Mouse (Mus musculus): ENCODE measurements around the gene Tmem44. TPM values are rescaled to one million over a fixed set of nuclear protein-coding genes. Genes with fewer than 3 reads are reported as not detected.

Tmem44 gene
- polyA plus RNA-seq, 1 experiment, result 1.1 TPM

GRCm38 (mm10) chr16:30576392-30576791 is 25.8 kb upstream of the Tmem44 start:
- Histone ChIP-seq H3ac (ENCODE audit: control insufficient read depth, insufficient read length, low read depth) (no peak overlapping the region), H3K4me3 (ENCODE audit: insufficient read depth, poor library complexity, severe bottlenecking) (no peak overlapping the region), H3K36me3 (ENCODE audit: control insufficient read depth, insufficient read depth) (peaks cover 94% of the 10 kb centered on the region), H3K27me3 (ENCODE audit: control insufficient read depth, insufficient read depth, insufficient read length) (no peaks in the 10 kb centered on the region), H3K79me2 (ENCODE audit: control insufficient read depth, insufficient read depth) (no peaks in the 10 kb centered on the region), H3K79me3 (ENCODE audit: low read depth) (no peaks in the 10 kb centered on the region)
- TF ChIP-seq MYOD1 (IDR thresholded peaks at IDR 0.05; ENCODE audit: control insufficient read depth, insufficient read length, low read depth) (no peak), FOSL1 (IDR thresholded peaks at IDR 0.05; ENCODE audit: insufficient read depth, low read length, poor library complexity, severe bottlenecking) (no peak), MAX (IDR thresholded peaks at IDR 0.05) (no peak), CEBPB (IDR thresholded peaks at IDR 0.05; ENCODE audit: low read depth) (no peak), CTCF (IDR thresholded peaks at IDR 0.05; ENCODE audit: control insufficient read depth, insufficient read depth, insufficient read length) (no peak), MYOG (IDR thresholded peaks at IDR 0.05; ENCODE audit: control insufficient read depth, extremely low read depth, insufficient read length) (no peak), USF1 (IDR thresholded peaks at IDR 0.05; ENCODE audit: low read depth) (no peak)

DNA sequence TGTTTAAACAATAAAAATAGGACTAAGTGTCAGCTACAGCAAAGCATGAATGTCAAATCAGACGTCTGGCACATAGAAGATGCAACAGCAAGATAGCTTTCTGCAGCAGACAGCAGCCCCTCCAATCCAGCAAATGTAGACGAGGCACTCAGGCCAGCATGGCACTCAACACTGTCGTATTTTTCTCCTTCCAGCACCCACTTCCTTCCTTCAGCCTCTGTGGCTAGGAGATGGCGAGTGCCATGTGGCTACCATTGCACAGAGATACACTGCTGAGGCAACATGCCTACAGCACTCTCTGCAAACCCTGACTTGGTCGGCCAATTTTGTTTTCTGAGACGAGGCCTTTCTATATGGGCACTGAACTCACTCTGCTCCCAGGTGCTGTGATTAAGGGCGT is 25.2 kb upstream of the Tmem44 start:
- peaks cover 94% of the 10 kb centered on the region for H3K36me3 ChIP-seq (ENCODE audit: control insufficient read depth, insufficient read depth)
- no peaks in the 10 kb centered on the region for H3K79me3 ChIP-seq (ENCODE audit: low read depth)
- H3ac ChIP-seq (ENCODE audit: control insufficient read depth, insufficient read length, low read depth), result no peak overlapping the region
- H3K79me2 ChIP-seq (ENCODE audit: control insufficient read depth, insufficient read depth), result no peaks in the 10 kb centered on the region
- TF ChIP-seq CEBPB (IDR thresholded peaks at IDR 0.05; ENCODE audit: low read depth) (no peak), CTCF (IDR thresholded peaks at IDR 0.05; ENCODE audit: control insufficient read depth, insufficient read depth, insufficient read length) (no peak), MAX (IDR thresholded peaks at IDR 0.05) (no peak), MYOD1 (IDR thresholded peaks at IDR 0.05; ENCODE audit: control insufficient read depth, insufficient read length, low read depth) (no peak), USF1 (IDR thresholded peaks at IDR 0.05; ENCODE audit: low read depth) (no peak), MYOG (IDR thresholded peaks at IDR 0.05; ENCODE audit: control insufficient read depth, extremely low read depth, insufficient read length) (no peak), FOSL1 (IDR thresholded peaks at IDR 0.05; ENCODE audit: insufficient read depth, low read length, poor library complexity, severe bottlenecking) (no peak)
- no peaks in the 10 kb centered on the region for H3K27me3 ChIP-seq (ENCODE audit: control insufficient read depth, insufficient read depth, insufficient read length)
- no peak overlapping the region for H3K4me3 ChIP-seq (ENCODE audit: insufficient read depth, poor library complexity, severe bottlenecking)

GRCm38 (mm10) chr16:30572239-30572638 is 21.6 kb upstream of the Tmem44 start:
- Histone ChIP-seq H3K36me3 (ENCODE audit: control insufficient read depth, insufficient read depth) (peaks cover 93% of the 10 kb centered on the region), H3K4me3 (ENCODE audit: insufficient read depth, poor library complexity, severe bottlenecking) (no peak overlapping the region), H3K79me2 (ENCODE audit: control insufficient read depth, insufficient read depth) (no peaks in the 10 kb centered on the region), H3ac (ENCODE audit: control insufficient read depth, insufficient read length, low read depth) (no peak overlapping the region), H3K79me3 (ENCODE audit: low read depth) (no peaks in the 10 kb centered on the region), H3K27me3 (ENCODE audit: control insufficient read depth, insufficient read depth, insufficient read length) (no peaks in the 10 kb centered on the region)
- TF ChIP-seq FOSL1 (IDR thresholded peaks at IDR 0.05; ENCODE audit: insufficient read depth, low read length, poor library complexity, severe bottlenecking), result no peak

- TF ChIP-seq MYOD1 (IDR thresholded peaks at IDR 0.05; ENCODE audit: control insufficient read depth, insufficient read length, low read depth) (no peak), USF1 (IDR thresholded peaks at IDR 0.05; ENCODE audit: low read depth) (no peak), CTCF (IDR thresholded peaks at IDR 0.05; ENCODE audit: control insufficient read depth, insufficient read depth, insufficient read length) (no peak), CEBPB (IDR thresholded peaks at IDR 0.05; ENCODE audit: low read depth) (no peak), MYOG (IDR thresholded peaks at IDR 0.05; ENCODE audit: control insufficient read depth, extremely low read depth, insufficient read length) (no peak)
- Histone ChIP-seq H3K27me3 (ENCODE audit: control insufficient read depth, insufficient read depth, insufficient read length) (no peaks in the 10 kb centered on the region), H3K79me3 (ENCODE audit: low read depth) (no peaks in the 10 kb centered on the region), H3K36me3 (ENCODE audit: control insufficient read depth, insufficient read depth) (peaks cover 89% of the 10 kb centered on the region), H3K79me2 (ENCODE audit: control insufficient read depth, insufficient read depth) (no peaks in the 10 kb centered on the region), H3K4me3 (ENCODE audit: insufficient read depth, poor library complexity, severe bottlenecking) (no peak overlapping the region), H3ac (ENCODE audit: control insufficient read depth, insufficient read length, low read depth) (no peak overlapping the region)
Observed at GRCm38 (mm10) chr16:30571378-30571777, 20.7 kb upstream of the Tmem44 start.

GRCm38 (mm10) chr16:30570173-30570572 is 19.5 kb upstream of the Tmem44 start:
- Histone ChIP-seq H3K4me3 (ENCODE audit: insufficient read depth, poor library complexity, severe bottlenecking) (no peak overlapping the region), H3K36me3 (ENCODE audit: control insufficient read depth, insufficient read depth) (peaks cover 79% of the 10 kb centered on the region), H3K79me2 (ENCODE audit: control insufficient read depth, insufficient read depth) (no peaks in the 10 kb centered on the region), H3ac (ENCODE audit: control insufficient read depth, insufficient read length, low read depth) (no peak overlapping the region), H3K27me3 (ENCODE audit: control insufficient read depth, insufficient read depth, insufficient read length) (no peaks in the 10 kb centered on the region), H3K79me3 (ENCODE audit: low read depth) (no peaks in the 10 kb centered on the region)
- TF ChIP-seq USF1 (IDR thresholded peaks at IDR 0.05; ENCODE audit: low read depth), result no peak
- no peak for TF ChIP-seq CTCF (IDR thresholded peaks at IDR 0.05; ENCODE audit: control insufficient read depth, insufficient read depth, insufficient read length)
- no peak for TF ChIP-seq MAX (IDR thresholded peaks at IDR 0.05)
- TF ChIP-seq MYOG (IDR thresholded peaks at IDR 0.05; ENCODE audit: control insufficient read depth, extremely low read depth, insufficient read length), result no peak
- no peak for TF ChIP-seq CEBPB (IDR thresholded peaks at IDR 0.05; ENCODE audit: low read depth)
- no peak for TF ChIP-seq MYOD1 (IDR thresholded peaks at IDR 0.05; ENCODE audit: control insufficient read depth, insufficient read length, low read depth)

- Histone ChIP-seq H3K4me3 (ENCODE audit: insufficient read depth, poor library complexity, severe bottlenecking) (no peak overlapping the region), H3K79me3 (ENCODE audit: low read depth) (no peaks in the 10 kb centered on the region), H3K36me3 (ENCODE audit: control insufficient read depth, insufficient read depth) (peaks cover 80% of the 10 kb centered on the region), H3ac (ENCODE audit: control insufficient read depth, insufficient read length, low read depth) (no peak overlapping the region), H3K79me2 (ENCODE audit: control insufficient read depth, insufficient read depth) (no peaks in the 10 kb centered on the region), H3K27me3 (ENCODE audit: control insufficient read depth, insufficient read depth, insufficient read length) (no peaks in the 10 kb centered on the region)
- TF ChIP-seq MYOD1 (IDR thresholded peaks at IDR 0.05; ENCODE audit: control insufficient read depth, insufficient read length, low read depth), result no peak
Observed at GRCm38 (mm10) chr16:30565631-30566030, 15.0 kb upstream of the Tmem44 start.
